ENCODE assay signal across 9 mouse cellular contexts in the genomic region with DNA sequence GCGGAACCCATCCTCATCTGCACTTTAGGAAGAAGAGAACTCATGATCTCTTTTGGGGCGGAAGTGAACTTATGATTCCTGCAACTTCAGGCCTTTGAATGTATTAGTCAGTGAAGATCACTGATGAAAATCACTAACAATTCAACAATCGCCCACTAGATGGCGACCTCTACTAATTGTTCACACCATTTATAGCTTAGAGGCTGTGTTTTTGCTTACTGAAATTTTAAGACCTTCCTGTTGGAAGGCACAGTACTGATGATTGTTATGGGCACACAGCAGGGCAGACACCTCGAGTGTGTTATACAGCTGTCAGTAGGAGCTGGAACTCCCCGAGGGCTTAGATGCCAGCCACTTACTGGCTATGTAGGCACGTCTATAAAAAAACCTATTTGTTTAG. TPM values are rescaled to one million over a fixed set of nuclear protein-coding genes. Genes with fewer than 3 reads are reported as not detected.
A peak's percentile ranks its signal among the peaks of the same experiment; 100 is the strongest.
DNase-seq lines count a peak whose midpoint lies in the region; ATAC-seq and TF ChIP-seq lines count a peak whose summit lies in the region.
"Had no signal": no experiment of that assay in that cellular context is flagged by ENCODE, and none has a peak within 500 bp of the region (broad histone marks: within the 10 kb centered on the region; RNA-seq: fewer than 3 reads in every experiment).

No protein-coding gene starts in this region.

- H3K27me3 ChIP-seq in cerebellum, adult 2 months (ENCODE audit: control insufficient read depth, insufficient read depth, low read length) = no peaks in the 10 kb centered on the region
- H3K27me3 ChIP-seq in intestine, embryonic 15.5 days (replicated peaks) = no peaks in the 10 kb centered on the region
- no peaks in the 10 kb centered on the region for H3K27me3 ChIP-seq in midbrain, embryonic 11.5 days (ENCODE audit: control insufficient read depth, insufficient read depth, low read length)
- H3K27me3 ChIP-seq: embryonic facial prominence, embryonic 15.5 days had no signal

- H3K9me3 ChIP-seq in intestine, embryonic 15.5 days = no peaks in the 10 kb centered on the region
- H3K9me3 ChIP-seq in midbrain, embryonic 11.5 days (ENCODE audit: control insufficient read depth, low read length) = no peaks in the 10 kb centered on the region
- H3K9me3 ChIP-seq: embryonic facial prominence, embryonic 15.5 days had no signal

- H3K36me3 ChIP-seq in intestine, embryonic 15.5 days = no peaks in the 10 kb centered on the region
- no peaks in the 10 kb centered on the region for H3K36me3 ChIP-seq in midbrain, embryonic 11.5 days (ENCODE audit: control insufficient read depth, insufficient read depth, low read length)
- H3K36me3 ChIP-seq: embryonic facial prominence, embryonic 15.5 days had no signal

- H3K4me1 ChIP-seq in cerebellum, adult 2 months (ENCODE audit: control insufficient read depth, insufficient read depth, low read length) = no peaks in the 10 kb centered on the region
- H3K4me1 ChIP-seq in intestine, embryonic 15.5 days (replicated peaks) = no peaks in the 10 kb centered on the region
- no peaks in the 10 kb centered on the region for H3K4me1 ChIP-seq in midbrain, embryonic 11.5 days (ENCODE audit: control insufficient read depth, insufficient read depth, low read length)
- H3K4me1 ChIP-seq: embryonic facial prominence, embryonic 15.5 days had no signal

- TF ChIP-seq POLR2A in cerebellum, adult 2 months (IDR thresholded peaks at IDR 0.05; ENCODE audit: borderline replicate concordance, insufficient read depth, low read length) = no peak

- ATAC-seq in frontal cortex, adult (ENCODE audit: low TSS enrichment) = peak; percentile 88
- peak; percentile 67 for ATAC-seq in intestine, embryonic 15.5 days
- ATAC-seq in midbrain, embryonic 11.5 days (ENCODE audit: low FRiP score) = peak; percentile 77

- H3K9ac ChIP-seq in intestine, embryonic 15.5 days = no peak overlapping the region
- H3K9ac ChIP-seq in midbrain, embryonic 11.5 days (ENCODE audit: low read length) = no peak overlapping the region
- H3K9ac ChIP-seq: embryonic facial prominence, embryonic 15.5 days had no signal

- WGBS in cerebellum, adult 2 months = 12% methylated on average over 7 of the region's 7 CpGs
- WGBS in intestine, embryonic 15.5 days = 14% methylated on average over 7 of the region's 7 CpGs
- 25% methylated on average over 7 of the region's 7 CpGs for WGBS in midbrain, embryonic 11.5 days

- H3K4me2 ChIP-seq in intestine, embryonic 15.5 days (replicated peaks) = no peak overlapping the region
- H3K4me2 ChIP-seq in midbrain, embryonic 11.5 days = no peak overlapping the region
- H3K4me2 ChIP-seq: embryonic facial prominence, embryonic 15.5 days had no signal

- no peak overlapping the region for H3K4me3 ChIP-seq in cerebellum, adult 2 months (replicated peaks; ENCODE audit: insufficient read depth, low read depth, low read length)
- H3K4me3 ChIP-seq in intestine, embryonic 15.5 days (replicated peaks) = no peak overlapping the region
- no peak overlapping the region for H3K4me3 ChIP-seq in midbrain, embryonic 11.5 days (ENCODE audit: low read depth, low read length)
- H3K4me3 ChIP-seq: embryonic facial prominence, embryonic 15.5 days had no signal

- H3K27ac ChIP-seq in cerebellum, adult 2 months (ENCODE audit: insufficient read depth, low read length) = no peak overlapping the region
- no peak overlapping the region for H3K27ac ChIP-seq in intestine, embryonic 15.5 days
- no peak overlapping the region for H3K27ac ChIP-seq in midbrain, embryonic 11.5 days (ENCODE audit: low read depth, low read length)
- H3K27ac ChIP-seq: embryonic facial prominence, embryonic 15.5 days had no signal

- peak; percentile 67 for DNase-seq in urinary bladder, postnatal 14 days (ENCODE audit: low spot score)
- DNase-seq in urinary bladder, adult 2 months (ENCODE audit: low spot score) = no peak
- peak; percentile 40 to 54 for DNase-seq in cerebellum, adult 2 months
- peak; percentile 6 to 38 for DNase-seq in left cerebral cortex, adult 8-10 months (ENCODE audit: low spot score in 2 of 2)
- DNase-seq in midbrain, embryonic 11.5 days (ENCODE audit: low spot score, missing footprints) = peak; percentile 98
- DNase-seq in spleen, adult 12 weeks (ENCODE audit: low spot score) = peak; percentile 14

- TF ChIP-seq CTCF in cerebellum, adult 2 months (IDR thresholded peaks at IDR 0.05; ENCODE audit: borderline replicate concordance, insufficient read depth, low read depth, low read length) = peak; percentile 25; the same call in 1 of the 2 replicates

RNA-seq across cellular contexts. Expression of a gene that starts 6.5 kb away (rescaled TPM):
- 3.0 and 3.6 TPM in 2 replicates for polyA plus RNA-seq in urinary bladder, adult 2 months (2012; rRNA removed)
- polyA plus RNA-seq in cerebellum, adult 2 months (2012; rRNA removed) = 0.44 and 0.64 TPM in 2 replicates
- polyA plus RNA-seq in intestine, embryonic 15.5 days (2015; fragmentation: Nextera tagmentation; extraction: Ambion mirVana) = 4.8 and 5.0 TPM in 2 replicates
- total RNA-seq in left cerebral cortex, adult 8-10 months (2022) = under 1 TPM; 0.28 to 0.53 (median 0.38) TPM
- 2.1 and 2.2 TPM in 2 replicates for polyA plus RNA-seq in midbrain, embryonic 11.5 days (2014; fragmentation: Nextera tagmentation; extraction: Ambion mirVana)

RNA-seq across cellular contexts. Expression of a gene that starts 38.9 kb away (rescaled TPM):
- polyA plus RNA-seq in urinary bladder, adult 2 months (2012; rRNA removed) = 1.2 and 1.3 TPM in 2 replicates
- polyA plus RNA-seq in cerebellum, adult 2 months (2012; rRNA removed) = 1.9 and 3.7 TPM in 2 replicates
- polyA plus RNA-seq in intestine, embryonic 15.5 days (2015; fragmentation: Nextera tagmentation; extraction: Ambion mirVana) = 18.6 and 20.8 TPM in 2 replicates
- total RNA-seq in left cerebral cortex, adult 8-10 months (2022) = 10 to 100 TPM; 39.0 to 46.4 (median 41.9) TPM
- 0.45 and 0.65 TPM in 2 replicates for polyA plus RNA-seq in midbrain, embryonic 11.5 days (2014; fragmentation: Nextera tagmentation; extraction: Ambion mirVana)

RNA-seq across cellular contexts. Expression of a gene that starts 48.8 kb away (rescaled TPM):
- 28.3 and 39.1 TPM in 2 replicates for polyA plus RNA-seq in urinary bladder, adult 2 months (2012; rRNA removed)
- 295 and 355 TPM in 2 replicates for polyA plus RNA-seq in cerebellum, adult 2 months (2012; rRNA removed)
- 5.7 and 5.9 TPM in 2 replicates for polyA plus RNA-seq in intestine, embryonic 15.5 days (2015; fragmentation: Nextera tagmentation; extraction: Ambion mirVana)
- total RNA-seq in left cerebral cortex, adult 8-10 months (2022) = 100 to 1,000 TPM; 289 to 355 (median 322) TPM
- polyA plus RNA-seq in midbrain, embryonic 11.5 days (2014; fragmentation: Nextera tagmentation; extraction: Ambion mirVana) = 2.7 and 2.9 TPM in 2 replicates
